Mouse (Mus musculus) limb, embryonic 14.5 days (tissue): ENCODE measurements around the gene Plekhd1. TPM values are rescaled to one million over a fixed set of nuclear protein-coding genes. Genes with fewer than 3 reads are reported as not detected.

ENCODE experiments used
- ATAC-seq: fragments of 200-750 bp; cut with Nextera tagmentation; 2 replicates; pipeline ENCODE4 v1.8.0; 2017; ENCODE audit warnings: low read depth, moderate number of reproducible peaks, moderate TSS enrichment; ENCODE audit not compliant: low FRiP score
- DNase-seq: peaks from one replicate; pipeline ENCODE4 v3.0.0-alpha.2; 2015; ENCODE audit warnings: low spot score
- H3K27ac ChIP-seq: fragments of 300-500 bp; sonication (generic); replicated peaks from 2 replicates; pipeline ENCODE4 v1.5.1; 2014; ENCODE audit warnings: low read depth, mild to moderate bottlenecking, low read length, moderate library complexity, mixed read lengths
- H3K27me3 ChIP-seq: fragments of 300-500 bp; sonication (generic); 2 replicates; pipeline ENCODE4 v1.6.1; 2014; ENCODE audit warnings: low read length, mixed read lengths; ENCODE audit not compliant: control insufficient read depth, insufficient read depth
- H3K36me3 ChIP-seq: fragments of 300-500 bp; sonication (generic); 2 replicates; pipeline ENCODE4 v1.6.1; 2014; ENCODE audit warnings: mild to moderate bottlenecking, low read length, moderate library complexity, mixed read lengths; ENCODE audit not compliant: control insufficient read depth, insufficient read depth
- H3K4me1 ChIP-seq: fragments of 300-500 bp; sonication (generic); 2 replicates; pipeline ENCODE4 v1.6.1; 2014; ENCODE audit warnings: antibody characterized with exemption, low read length, mixed read lengths; ENCODE audit not compliant: control insufficient read depth, insufficient read depth
- H3K4me2 ChIP-seq: fragments of 300-500 bp; sonication (generic); replicated peaks from 2 replicates; pipeline ENCODE4 v1.6.1; 2014; ENCODE audit warnings: low read depth, mild to moderate bottlenecking, low read length, moderate library complexity; ENCODE audit not compliant: severe bottlenecking
- H3K4me3 ChIP-seq: fragments of 300-500 bp; sonication (generic); replicated peaks from 2 replicates; pipeline ENCODE4 v1.5.1; 2014; ENCODE audit warnings: low read length
- H3K9ac ChIP-seq: fragments of 300-500 bp; sonication (generic); 2 replicates; pipeline ENCODE4 v1.6.1; 2014; ENCODE audit warnings: mild to moderate bottlenecking, low read depth, low read length, moderate library complexity; ENCODE audit not compliant: severe bottlenecking
- H3K9me3 ChIP-seq: fragments of 300-500 bp; sonication (generic); 2 replicates; pipeline ENCODE4 v1.6.1; 2016; ENCODE audit warnings: low read length; ENCODE audit not compliant: control insufficient read depth
- POLR2A ChIP-seq: fragments of 200-500 bp; IDR thresholded peaks from 2 replicates; pipeline ENCODE4 v1.8.0; 2012; ENCODE audit warnings: inconsistent platforms, mild to moderate bottlenecking, moderate library complexity, borderline replicate concordance; ENCODE audit not compliant: insufficient read depth, insufficient read length; ENCODE audit errors: extremely low read depth
- WGBS: fragments of 180-500 bp; shearing (Covaris S2); extraction: QIAGEN DNeasy Blood & Tissue Kit; methylation state at CpG from one replicate; pipeline ENCODE4 v1.1.7; 2014; 5-methylcytosine and 5-hydroxymethylcytosine counted together
- polyA plus RNA-seq, 2 experiments: library from polyadenylated mRNA; depleted of rRNA in 1 of 2; stranded (reverse) in 1 of 2; unstranded in 1 of 2; fragments of >200 nt; fragmentation: Nextera tagmentation in 1 of 2; extraction: Ambion mirVana in 1 of 2; gene quantifications; 2 replicates each; pipeline versions ENCODE4 v1.2.1 to v1.2.3; 2012 to 2014

Gene Plekhd1
- polyA plus RNA-seq (2012; rRNA removed) = 0.29 and 0.33 TPM in 2 replicates
- 0.12 and 0.18 TPM in 2 replicates for polyA plus RNA-seq (2014; fragmentation: Nextera tagmentation; extraction: Ambion mirVana)

- Histone ChIP-seq H3K36me3 (no peaks in the 10 kb centered on the region), H3K4me1 (peaks cover 6% of the 10 kb centered on the region; the same call in 1 of the 2 replicates), H3K27me3 (peaks cover 42% of the 10 kb centered on the region), H3K27ac (no peak within 1 kb of the TSS), H3K9me3 (no peaks in the 10 kb centered on the region), H3K9ac (peak within 1 kb of the TSS; percentile 40), H3K4me2 (peak within 1 kb of the TSS; percentile 75), H3K4me3 (peak within 1 kb of the TSS; percentile 39)
- TF ChIP-seq POLR2A = no peak
- WGBS = 1% methylated on average over 47 of the region's 52 CpGs
- DNase-seq = peak; percentile 24
- peak; percentile 68 for ATAC-seq
These were observed at the start of gene Plekhd1 for GRCm38 (mm10) chr12:80692269-80692972. Gene Plekhd1 (plus strand): TSS chr12:80692591.

GRCm38 (mm10) chr12:80642725-80643692 is 49.4 kb upstream of the Plekhd1 start:
- peak; percentile 69 for ATAC-seq
- no peaks in the 10 kb centered on the region for H3K9me3 ChIP-seq
- DNase-seq = no peak
- peaks cover 41% of the 10 kb centered on the region for H3K36me3 ChIP-seq
- peak overlapping the region; percentile 97 for H3K4me3 ChIP-seq
- peak overlapping the region; percentile 94 for H3K27ac ChIP-seq
- H3K4me2 ChIP-seq = peak overlapping the region; percentile 81
- no peak for TF ChIP-seq POLR2A
- WGBS = 2% methylated on average over 48 of the region's 48 CpGs
- H3K4me1 ChIP-seq = peaks cover 29% of the 10 kb centered on the region
- H3K27me3 ChIP-seq = no peaks in the 10 kb centered on the region
- peak overlapping the region; percentile 96 for H3K9ac ChIP-seq

- peak within 1 kb of the TSS; percentile 97 for H3K4me3 ChIP-seq
- under 1% methylated on average over 49 of the region's 50 CpGs for WGBS
- H3K4me1 ChIP-seq = peaks cover 29% of the 10 kb centered on the region
- peak within 1 kb of the TSS; percentile 94 for H3K27ac ChIP-seq
- no peaks in the 10 kb centered on the region for H3K27me3 ChIP-seq
- peak within 1 kb of the TSS; percentile 96 for H3K9ac ChIP-seq
- DNase-seq = peak; percentile 94
- ATAC-seq = peak; percentile 96
- peaks cover 32% of the 10 kb centered on the region for H3K36me3 ChIP-seq
- H3K4me2 ChIP-seq = peak within 1 kb of the TSS; percentile 81
- H3K9me3 ChIP-seq = no peaks in the 10 kb centered on the region
- peak; percentile 59; the same call in 1 of the 2 replicates for TF ChIP-seq POLR2A
These were observed 48.5 kb upstream of the Plekhd1 start, which contains the start of the genes Slc39a9 and Erh for GRCm38 (mm10) chr12:80643693-80644505. Gene Slc39a9 (plus strand): TSS chr12:80643883. Gene Erh (minus strand): TSS chr12:80644341.

- H3K4me1 ChIP-seq = peaks cover 29% of the 10 kb centered on the region
- 7% methylated on average over 18 of the region's 18 CpGs for WGBS
- peak overlapping the region; percentile 97 for H3K4me3 ChIP-seq
- TF ChIP-seq POLR2A = no peak
- ATAC-seq (no peak), DNase-seq (no peak)
- H3K4me2 ChIP-seq = peak overlapping the region; percentile 81
- H3K9ac ChIP-seq = peak overlapping the region; percentile 96
- peaks cover 27% of the 10 kb centered on the region for H3K36me3 ChIP-seq
- H3K9me3 ChIP-seq = no peaks in the 10 kb centered on the region
- H3K27me3 ChIP-seq = no peaks in the 10 kb centered on the region
- H3K27ac ChIP-seq = no peak overlapping the region
These were observed 47.9 kb upstream of the Plekhd1 start for GRCm38 (mm10) chr12:80644506-80644868.
